Mouse (Mus musculus) olfactory bulb, adult 2 months (tissue): ENCODE data around the gene Enox1.

Experiments used
- CTCF ChIP-seq: fragments of 200-500 bp; IDR thresholded peaks from 2 replicates; pipeline ENCODE4 v1.5.1; 2012; ENCODE audit warnings: low read depth, mild to moderate bottlenecking, low read length, moderate library complexity; ENCODE audit not compliant: insufficient read depth
- POLR2A ChIP-seq: fragments of 200-500 bp; IDR thresholded peaks from 2 replicates; pipeline ENCODE4 v1.6.1; 2012; ENCODE audit warnings: mild to moderate bottlenecking, low read depth, low read length, moderate library complexity; ENCODE audit not compliant: insufficient read depth

DNA sequence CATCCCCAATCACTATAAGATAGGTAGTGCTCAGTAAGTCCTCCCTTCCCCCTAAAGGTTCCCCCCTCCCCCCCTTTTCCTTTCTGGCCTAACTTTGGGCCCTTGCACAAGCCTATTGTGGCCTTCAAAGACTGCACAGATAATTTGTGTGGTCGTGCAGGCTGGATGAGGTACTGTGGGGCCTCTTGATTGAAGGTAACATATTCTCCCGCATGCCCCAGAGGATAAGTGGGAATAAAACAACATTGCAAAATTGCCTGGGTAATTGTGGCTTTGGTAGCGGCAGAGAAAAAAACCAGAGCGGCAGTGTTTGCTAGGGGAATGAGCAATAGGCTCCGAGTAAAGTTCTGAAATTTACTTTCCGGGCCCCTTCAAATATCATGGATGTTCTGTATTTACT lies 425.1 kb downstream of the Enox1 start:
- TF ChIP-seq CTCF (no peak), POLR2A (no peak)
